Mouse (Mus musculus) adrenal gland, adult 18-20 months (tissue): ENCODE measurements at regions not wholly inside any gene's neighbourhood (a gene's known extent, or its start where the extent isn't known, plus 50 kb on each side); places are given as distances from the start of the nearest gene placed in this dataset.

Experiments used
- DNase-seq, 2 experiments: peaks; one replicate each; pipeline ENCODE4 v3.0.0; 2021 to 2022; ENCODE audit warnings: low spot score in 2 of 2

DNA sequence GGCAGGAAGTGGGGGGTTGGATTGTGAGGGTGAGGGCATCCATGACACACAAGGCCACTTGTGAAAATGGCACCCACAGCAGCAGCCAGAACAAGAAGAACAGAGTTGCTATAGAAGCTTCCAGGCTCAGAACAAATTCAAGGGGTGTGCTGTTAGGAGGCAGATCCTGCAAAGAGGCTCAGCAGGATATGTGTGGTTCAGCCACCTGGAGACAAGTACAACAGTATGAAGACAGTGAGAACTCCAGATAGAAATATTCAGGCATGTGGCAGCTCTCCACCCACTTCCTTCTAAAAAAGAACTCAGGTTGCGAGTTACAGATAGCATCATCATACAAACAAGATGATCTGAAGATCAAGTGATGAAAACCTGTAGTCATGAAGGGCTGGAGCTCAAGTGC lies 544.9 kb upstream of the Tnp1 start:
- DNase-seq: no peak

DNA sequence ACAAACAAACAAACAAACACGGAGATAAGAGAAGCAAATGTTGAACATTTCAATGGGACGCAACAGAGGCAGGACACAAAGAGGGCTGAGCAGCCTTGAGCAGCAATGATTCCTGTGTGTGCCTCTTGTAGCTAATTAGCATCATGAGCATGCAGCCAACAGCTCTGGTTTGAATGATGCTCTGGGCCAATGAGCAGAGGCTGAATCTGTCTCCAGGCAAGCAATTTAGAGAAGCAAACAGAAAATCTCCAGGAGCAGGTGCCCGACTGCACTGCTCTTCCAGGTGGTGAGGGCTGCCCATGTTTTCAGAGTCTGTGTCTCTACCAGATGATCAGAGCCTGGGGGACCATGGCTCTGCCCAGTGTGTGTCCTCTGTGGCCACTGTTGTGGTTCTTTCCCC lies 532.2 kb upstream of the Tnp1 start:
- no peak for DNase-seq

DNA sequence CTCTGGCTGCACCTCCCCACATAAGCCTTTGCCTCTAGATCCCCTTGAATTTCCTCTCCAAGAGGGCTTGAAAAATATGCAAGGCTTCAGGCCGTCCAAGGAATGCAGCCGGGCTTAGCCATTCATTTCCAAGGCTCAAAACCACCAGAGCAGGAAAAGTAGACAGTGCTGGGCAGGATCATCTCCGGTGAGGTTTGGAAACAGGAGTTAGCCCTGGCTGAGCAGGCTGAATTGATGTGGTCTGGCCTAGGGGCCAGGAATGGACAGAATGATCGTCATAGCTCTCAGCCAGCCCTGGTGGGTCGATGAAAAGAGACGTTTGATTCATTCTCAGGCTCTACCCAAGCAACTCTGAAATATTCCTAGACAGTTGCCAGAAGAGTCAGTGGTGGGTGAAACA lies 529.7 kb upstream of the Tnp1 start:
- no peak for DNase-seq

DNA sequence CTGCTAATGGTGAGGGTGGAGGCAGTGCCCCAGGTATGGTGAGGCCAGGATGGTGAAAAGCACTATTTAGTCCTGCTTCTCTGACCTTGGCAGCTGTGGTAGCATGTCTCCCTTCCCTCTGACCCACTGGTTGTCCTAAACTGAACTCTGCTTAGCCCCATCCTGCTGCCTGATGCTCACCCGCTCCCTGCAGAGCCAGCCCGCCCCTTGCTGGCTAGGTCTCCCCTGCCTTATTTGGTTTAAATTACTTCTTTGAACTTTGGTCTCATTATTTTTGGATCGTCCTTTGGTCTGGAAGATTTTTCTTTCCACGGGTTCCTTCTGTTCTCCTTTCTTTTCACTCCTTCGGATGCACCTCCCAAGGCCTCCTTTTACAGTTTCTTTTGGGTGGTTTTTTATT lies 525.7 kb upstream of the Tnp1 start:
- DNase-seq: no peak

DNA sequence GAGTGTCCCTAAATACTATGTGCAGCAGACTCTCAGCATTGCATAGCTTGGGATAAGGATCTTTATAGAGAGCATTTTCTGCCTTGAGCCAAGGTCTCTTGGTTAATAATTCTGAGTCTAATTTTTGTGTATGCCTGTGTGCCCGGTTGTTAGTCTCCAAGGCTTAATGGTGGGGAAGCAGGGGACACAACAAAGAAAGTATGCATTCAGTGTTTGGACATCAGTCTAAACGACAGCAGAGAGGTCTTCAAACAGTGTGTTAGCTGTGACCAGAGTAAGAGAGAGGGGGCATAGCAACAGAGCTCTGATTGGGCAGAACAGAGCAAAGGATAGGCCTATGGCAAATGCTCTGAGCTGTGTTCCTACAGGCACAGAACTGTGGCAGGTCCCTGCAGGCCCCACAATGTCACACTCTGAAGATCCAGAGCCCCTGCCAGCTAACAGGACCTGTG lies 522.7 kb upstream of the Tnp1 start:
- no peak for DNase-seq

DNA sequence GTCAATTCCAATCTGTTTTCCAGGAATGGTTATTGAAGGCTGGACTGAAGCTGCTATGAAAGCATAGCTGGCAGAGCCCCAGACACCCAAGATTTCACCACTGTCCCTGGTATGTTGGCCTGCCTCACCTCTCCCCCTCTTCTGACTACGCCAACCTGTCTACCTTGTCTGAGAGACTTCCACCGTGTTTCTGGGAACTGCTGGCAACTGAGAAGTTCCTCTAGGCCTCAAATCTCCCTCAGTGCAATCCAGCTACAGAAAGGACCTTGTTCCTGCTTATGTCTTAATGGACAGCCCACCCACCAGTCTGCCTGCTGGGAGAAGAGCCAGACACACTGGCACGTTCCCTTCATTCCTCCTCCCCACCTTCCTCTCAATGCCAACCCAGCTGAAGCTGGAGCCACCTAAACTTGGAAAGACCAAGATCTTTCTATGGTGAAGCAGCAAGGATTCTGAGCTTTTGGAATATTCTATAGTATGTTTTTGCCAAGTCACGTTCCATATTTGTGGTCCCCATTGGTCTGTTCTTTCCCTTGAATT lies 520.1 kb upstream of the Tnp1 start:
- DNase-seq: no peak

DNA sequence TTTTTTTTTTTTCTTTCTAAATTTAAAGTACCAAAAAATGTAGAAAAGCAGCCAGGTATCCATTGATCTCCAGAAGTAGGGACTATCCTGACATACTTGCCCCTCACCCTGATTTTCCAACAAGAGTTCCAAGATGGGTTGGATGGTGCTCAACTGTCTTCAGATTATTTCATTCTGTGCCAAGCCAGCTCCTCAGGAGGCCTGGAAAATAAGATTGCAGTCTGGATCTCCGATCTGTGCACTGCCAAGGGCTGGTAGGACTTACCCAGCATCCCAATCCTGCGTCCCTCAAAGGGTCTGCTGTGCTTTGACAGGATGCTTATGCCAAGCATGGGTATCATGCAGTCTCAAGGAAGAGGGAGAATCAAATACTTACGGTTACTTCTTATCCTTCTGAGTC lies 517.8 kb upstream of the Tnp1 start:
- no peak for DNase-seq

DNA sequence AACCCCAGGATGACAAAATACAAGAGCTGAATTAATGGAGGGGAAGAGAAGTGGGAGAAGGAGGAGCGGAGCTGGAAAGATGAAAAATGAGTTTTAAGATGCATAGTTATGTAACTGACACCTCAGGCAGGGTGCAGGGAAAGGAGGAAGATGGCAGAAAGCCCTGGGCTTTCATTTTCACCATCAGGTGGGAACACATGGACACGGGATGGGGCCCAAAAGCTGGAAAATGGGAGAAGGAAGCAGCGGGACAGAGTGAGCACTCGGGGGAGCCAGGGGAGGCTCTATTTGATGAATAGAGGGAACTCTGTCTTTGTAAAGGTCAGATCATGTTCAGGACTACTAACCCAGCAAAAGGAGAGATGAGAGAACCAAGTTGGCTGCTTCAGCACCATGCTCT lies 516.6 kb upstream of the Tnp1 start:
- DNase-seq: no peak

DNA sequence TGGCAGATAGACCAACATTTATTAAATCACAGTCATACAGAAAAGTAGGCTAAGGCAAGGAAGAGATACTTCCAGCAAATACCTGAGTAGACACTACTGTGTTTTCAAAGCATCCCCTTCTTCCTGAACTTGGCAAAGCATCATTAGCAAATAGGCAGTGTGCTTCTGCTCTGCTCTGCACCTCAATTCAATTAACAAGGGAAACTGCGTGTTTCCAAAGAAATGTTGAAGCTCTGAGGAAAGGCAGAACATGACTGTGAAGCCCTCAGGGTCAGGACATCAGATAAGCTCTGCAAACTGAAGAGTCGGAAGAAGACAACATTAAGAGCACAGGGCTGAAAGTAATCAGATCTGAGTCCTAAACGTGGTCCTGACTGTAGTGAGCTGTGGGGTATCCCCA lies 516.1 kb upstream of the Tnp1 start:
- no peak for DNase-seq

DNA sequence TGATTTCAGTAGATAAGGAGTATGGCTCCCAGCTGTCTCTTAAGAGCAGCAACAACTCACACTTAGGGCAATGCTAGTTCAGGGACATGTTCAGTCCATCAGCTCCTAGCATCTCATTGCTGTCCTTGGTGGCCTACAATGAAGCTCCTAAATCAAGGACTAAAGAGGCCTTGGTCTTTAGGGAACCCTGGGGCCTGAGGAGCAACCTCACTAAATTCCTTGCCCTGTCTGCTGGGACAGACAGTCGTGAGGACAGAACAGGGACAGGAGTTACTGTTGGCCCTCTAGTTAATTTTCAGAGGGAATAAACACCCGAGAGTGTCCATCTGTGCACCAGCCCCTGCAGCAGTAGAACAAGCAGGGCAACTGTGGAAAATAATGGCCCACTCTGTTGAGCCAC lies 514.6 kb upstream of the Tnp1 start:
- DNase-seq: no peak

DNA sequence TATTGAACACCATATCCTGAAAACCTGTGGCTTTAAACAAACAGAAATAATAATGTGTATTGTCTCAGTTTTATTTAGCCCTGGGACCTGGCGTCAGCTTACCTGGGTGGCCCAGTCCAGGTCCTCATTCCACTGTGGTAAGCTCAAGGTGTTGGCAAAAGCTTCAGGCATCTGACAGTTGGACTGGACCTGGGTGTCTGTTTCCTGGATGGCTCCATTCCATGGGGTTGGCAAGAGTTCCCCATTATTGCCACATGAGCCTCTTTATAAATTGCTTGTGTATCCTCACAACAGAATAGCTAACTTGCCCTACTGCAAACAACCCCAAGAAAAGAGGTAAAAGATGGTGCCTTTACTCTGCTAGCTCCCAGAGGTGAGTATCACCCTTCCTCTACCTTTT lies 512.9 kb upstream of the Tnp1 start:
- DNase-seq: no peak

DNA sequence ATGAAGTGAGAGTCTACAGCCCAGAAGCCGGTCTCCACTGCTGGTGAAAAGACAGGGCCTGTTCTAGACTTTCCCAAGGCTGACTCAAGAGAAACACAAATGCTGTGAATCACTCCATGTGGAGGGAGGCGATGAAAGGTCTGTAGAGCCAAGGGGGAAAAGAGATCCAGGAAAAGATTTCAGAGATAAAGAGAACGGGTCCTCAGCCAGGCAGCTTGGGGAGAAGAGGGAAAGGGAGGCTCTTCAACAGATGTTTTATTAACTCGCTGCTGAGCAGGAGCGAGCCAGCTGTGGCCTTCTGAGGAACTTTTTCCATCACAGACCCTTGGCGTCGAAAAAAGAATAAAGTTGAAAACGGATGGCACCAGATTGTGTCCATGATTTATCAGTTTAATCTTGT lies 500.7 kb upstream of the Tnp1 start:
- DNase-seq: no peak

DNA sequence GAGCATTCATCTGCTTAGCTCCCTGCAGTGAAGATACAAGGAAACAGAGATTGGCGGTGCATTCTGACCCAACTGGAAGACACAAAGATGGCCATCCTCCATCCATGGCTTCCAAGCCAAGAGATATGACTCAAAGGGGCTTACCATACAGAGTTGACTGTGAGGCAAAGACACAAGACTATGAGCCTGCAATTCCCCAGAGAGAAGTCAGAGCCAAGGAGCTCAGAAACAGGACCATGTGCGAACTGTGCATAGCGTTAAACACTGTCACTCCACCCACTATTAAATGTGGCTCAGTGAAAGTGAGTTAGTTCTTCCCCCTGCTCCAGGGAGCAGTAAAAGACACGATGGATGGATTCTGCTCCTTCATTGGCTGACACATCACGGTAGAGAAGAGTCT lies 500.1 kb upstream of the Tnp1 start:
- no peak for DNase-seq

DNA sequence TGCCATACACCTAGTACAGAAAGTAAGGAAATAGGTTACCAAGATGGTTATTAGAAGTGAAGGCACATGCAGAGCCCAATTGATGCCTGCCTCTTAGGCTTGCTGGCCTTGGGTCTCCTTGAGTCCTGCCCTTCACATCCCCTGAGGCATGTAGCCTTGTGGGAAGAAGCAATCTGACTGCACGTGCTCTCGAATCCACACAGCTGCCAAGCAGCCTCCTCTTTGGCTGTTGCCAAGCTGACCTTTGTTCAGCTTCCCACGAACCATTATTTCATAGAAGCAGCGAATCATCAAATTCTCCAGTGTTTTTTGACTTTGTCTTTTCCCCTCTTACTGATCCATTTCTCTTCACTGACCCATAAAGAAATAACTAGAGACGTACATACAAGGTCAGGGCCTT lies 498.1 kb upstream of the Tnp1 start:
- DNase-seq: no peak

DNA sequence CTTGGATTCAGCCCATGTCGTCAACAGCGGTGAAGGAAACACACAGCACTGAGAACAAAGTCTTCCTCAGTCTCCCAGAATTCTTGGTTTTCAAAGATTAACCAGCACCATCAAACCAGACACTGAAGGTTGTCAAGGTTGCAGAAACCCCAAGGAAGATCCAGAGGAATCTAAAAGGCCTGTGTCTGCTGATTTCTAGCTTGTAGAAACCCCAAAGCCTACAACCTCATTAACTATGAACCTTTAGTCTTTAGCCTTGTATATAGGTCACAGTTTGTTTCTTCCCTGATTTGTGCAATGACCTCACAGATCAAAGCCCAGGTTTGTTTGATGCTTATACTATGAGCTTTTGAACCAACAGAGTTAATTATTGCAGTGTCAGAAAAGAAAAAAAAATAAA lies 497.1 kb upstream of the Tnp1 start:
- DNase-seq: no peak

DNA sequence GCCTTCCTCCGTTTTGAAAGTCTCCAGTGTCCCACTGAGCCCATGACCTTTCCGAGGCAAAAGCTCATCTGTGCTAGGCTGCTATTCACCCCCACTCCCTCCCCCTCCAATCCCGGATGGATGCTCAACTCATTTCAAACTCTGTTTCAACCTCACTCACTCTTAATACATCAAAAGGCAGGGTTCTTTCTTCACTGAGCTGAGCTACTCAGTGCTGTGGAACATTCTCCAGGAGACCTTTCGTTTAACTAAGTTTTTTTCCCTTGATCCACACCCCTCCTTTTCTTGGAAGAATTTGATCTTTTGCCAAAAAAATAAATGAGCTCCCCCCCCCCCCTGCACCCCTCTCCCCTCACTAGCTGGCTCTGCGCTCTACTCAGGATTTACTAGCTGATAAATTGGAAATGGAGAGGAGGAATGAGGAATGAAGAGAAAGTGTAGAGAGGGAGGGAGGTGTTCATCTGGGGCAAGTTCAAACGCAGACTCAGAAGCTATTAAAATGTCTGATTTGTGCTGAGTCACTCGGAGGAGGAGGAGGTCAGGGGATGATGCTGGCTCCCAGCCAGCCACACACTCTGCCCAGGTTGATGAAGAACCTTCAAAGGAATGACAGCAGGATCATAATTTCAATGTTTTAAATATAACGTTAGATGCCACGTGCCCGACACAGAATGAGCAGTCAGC lies 491.5 kb upstream of the Tnp1 start:
- DNase-seq: peak; percentile 31 to 48

DNA sequence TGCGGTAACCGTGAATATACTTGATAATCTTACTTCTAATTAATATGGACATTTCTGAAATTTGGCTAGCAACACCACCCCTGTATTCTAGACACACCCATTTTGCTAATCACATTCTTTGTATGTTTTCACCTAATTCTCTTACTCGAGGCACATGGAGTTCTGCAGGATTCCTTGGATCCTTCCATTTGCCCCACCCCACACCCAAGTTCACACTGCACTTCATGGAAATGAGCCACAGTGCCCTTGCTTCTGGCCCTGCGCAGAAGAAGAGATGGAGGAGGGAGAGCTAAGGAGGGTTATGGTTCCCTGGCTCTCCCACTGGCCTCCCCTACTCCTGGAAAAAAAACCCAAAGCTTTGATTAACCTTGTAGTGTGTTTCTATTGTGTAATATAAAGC lies 487.9 kb upstream of the Tnp1 start:
- no peak for DNase-seq

DNA sequence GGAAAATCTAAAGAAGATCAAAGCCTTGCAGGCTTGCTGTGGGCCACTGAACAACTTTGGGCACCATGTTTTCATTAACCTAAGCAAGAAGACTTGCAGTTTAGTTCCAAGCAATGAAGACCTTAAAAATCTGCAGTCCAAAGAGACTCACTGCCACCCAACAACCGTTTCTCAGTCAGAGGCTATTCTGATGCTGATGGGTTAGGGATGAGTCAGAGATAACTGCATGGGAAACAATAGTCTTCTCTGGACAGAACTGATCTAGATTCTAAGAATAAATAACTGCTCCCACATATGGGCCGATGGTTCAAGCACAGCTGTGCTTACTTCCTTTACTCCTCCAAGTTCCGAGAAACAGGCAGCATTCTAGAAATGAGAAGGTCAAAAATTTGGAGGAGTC lies 485.0 kb upstream of the Tnp1 start:
- DNase-seq: no peak

DNA sequence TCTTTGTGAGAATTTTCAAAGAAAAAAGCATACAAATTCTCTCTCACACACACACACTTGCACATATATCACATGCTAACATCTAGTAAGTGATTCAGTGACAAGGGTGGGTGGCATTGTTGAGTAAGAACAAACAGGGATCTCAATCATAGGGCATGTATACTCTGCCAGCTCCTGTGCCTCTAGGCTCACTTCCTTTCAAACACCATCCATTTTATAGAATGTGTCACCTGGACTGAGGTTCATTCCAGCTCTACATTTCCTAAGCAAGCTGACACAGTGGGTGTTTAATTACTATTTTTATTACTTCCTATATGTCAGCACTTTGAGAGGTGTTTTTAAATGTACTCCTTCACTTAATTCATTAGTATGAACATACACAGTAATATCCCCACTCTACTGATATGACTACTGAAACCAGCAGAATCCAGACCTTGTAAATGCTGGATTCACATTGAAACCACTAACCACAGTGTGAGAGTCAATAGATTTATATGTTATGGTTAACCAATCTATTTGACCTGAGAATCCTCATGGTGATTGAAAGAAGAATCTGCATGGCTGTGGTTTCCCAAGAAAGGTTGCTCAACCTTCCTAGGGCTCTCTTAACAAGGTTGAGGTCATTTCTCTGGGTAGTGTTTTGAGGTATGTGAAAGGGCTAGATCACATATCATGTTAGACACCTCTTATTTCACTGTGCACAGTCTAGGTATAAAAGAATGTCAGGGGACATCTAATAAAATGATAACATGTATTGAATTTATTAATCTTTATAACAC lies 480.5 kb upstream of the Tnp1 start:
- no peak for DNase-seq

DNA sequence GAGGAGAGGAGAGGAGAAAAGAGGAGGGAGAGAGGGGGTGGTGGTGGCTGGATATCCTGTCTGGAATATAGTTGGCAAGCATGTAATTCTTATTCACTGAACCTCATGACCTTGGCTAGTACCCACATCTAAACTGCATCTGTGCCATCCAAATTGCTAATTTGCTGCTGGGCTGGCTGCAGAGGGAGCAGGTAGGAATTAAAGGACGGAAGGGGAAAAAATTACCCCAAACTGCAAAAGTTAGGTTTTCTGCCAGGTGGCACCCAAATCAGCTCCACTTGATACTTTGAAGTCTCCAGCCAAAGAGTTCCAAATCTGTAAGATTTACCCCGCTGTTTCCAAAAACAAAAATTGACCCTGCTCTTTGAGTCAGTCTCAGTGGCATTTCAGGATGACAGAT lies 466.2 kb upstream of the Tnp1 start:
- DNase-seq: peak in 1 of 2 experiments; percentile 16

DNA sequence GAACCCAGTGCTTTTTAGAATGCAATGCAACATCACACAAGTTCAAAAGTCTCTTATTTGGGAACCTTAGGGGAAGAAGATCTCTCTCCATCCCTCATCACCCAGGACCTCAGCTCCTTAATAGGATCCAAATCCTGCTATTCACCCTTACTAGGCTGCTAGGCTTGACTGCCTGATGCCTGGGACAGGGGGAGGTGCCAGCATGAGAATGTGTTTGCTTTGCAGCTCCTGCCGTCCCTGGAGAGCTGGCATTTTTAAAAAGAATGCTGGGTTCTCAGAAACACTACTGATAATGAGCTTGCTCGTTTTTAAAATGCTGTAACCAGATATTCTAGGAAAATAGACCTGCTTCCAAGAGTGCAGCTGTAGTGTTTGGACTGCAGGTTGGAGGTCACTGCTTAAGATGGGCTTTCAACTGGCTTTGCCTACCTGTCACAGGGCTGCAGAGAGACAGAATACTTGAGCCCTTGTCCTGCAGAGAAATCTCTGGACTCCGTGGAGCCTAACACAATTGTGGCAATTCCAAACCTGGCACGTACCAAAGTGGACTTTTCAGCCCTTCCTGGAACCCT lies 463.7 kb upstream of the Tnp1 start:
- DNase-seq: no peak

DNA sequence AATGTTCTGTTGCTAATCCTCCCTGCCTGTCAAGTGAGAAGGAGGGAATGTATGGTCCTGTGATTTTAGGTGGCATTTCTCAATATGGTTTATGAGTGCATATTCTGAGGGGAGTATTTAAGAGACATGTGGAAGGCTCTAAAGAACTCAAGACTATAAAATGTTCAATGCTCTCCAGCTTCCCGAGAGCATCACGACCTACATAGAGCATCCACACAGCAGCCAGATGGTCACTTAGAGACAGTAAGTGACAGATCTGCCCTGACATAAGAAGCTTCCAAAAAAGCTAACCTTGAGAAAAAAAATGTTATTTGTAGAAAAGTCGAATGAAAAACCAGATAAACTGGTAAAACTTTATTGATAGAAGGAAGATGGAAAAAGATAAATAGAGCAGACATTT lies 444.9 kb upstream of the Tnp1 start:
- DNase-seq: no peak
